Mouse (Mus musculus): ENCODE data around the gene Kdr.

Kdr gene

DNA sequence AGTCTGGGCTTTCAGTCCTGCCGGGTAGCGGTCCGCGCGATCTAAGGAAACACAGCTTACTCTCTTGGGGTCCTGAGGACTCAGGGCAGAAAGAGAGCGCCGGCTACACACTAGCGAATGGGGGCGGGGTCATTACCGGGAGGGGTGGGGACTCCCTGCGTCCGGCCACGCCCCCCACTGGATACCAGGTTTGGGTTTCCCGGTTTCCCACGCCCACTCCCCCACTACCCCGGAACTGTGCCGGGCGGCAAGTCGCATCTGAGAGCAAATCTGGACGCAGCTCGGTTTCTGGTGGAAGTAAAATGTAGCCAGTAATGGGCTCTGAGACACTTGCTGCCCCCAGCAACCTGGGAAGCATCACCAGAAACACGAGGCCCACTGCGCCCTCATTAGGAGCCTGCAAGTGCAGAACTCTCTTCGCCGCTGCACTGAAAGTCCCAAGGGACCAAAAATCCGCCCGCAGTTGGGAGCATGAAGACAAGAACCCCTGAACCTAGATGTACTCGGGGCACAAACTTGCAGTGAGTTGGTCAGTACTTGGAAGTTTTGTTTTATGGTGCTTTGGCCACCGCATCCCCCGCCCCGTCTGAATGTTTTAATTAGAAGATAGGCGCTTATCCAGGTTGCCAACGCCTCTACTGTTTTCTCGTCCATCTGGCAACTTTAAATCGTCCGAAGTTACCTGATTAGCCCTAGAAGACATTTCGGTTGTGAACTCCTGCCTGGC, at the start of gene Kdr:
TSS of gene Kdr (minus strand) at position 85 of the 727 bp plus-strand sequence.
- peak; percentile 77 for DNase-seq

DNA sequence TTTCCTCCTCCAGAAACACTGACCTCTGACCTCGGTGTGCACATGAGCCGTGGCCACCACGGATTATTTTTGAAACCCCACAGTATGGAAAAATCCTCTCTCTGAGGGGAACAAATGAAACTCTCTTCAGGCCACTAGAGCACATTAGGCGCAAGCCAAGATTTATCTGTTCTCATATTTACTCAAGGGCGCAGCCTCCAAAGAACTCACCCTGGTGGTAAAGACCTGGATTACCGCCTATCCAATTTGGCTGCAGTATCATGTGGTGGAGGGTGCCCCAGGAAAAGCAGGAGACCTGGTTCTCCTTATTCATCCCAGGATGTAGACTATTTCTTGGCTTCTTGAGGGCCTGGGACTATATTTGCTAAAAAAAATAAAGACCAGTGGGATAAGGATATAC, 48.5 kb upstream of the Kdr start:
- DNase-seq, result no peak

DNA sequence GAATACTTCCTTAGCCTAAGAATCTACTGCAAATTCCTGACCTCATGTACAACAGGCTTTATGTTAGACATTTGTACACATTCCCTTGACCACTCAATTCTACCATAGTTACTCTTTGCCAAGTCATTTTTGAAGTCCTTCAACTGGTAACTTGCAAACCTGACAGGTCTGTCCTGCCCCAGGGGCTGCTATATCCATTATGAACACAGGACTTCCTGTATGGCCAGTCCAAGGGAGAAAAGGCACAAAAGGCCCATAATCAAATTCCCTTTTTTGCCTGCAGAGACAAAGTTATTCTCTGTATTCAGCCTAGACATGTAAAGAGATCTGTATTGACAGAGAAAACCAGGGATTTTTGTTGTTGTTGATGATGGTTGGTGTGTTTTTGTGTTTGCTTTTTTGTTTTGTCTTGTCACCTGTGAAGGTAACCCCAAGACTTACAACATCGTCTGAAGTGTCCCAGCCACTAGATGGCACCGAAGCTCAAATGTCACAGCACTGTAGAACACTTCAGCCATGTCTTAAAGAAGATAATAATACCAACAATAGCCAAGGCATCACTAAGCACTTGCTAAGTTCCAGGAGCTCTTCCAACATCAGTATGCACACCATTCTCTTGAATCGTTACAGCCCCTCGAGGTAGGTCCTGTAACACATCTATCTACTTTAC, 47.9 kb upstream of the Kdr start:
- peak; percentile 34 for DNase-seq

DNA sequence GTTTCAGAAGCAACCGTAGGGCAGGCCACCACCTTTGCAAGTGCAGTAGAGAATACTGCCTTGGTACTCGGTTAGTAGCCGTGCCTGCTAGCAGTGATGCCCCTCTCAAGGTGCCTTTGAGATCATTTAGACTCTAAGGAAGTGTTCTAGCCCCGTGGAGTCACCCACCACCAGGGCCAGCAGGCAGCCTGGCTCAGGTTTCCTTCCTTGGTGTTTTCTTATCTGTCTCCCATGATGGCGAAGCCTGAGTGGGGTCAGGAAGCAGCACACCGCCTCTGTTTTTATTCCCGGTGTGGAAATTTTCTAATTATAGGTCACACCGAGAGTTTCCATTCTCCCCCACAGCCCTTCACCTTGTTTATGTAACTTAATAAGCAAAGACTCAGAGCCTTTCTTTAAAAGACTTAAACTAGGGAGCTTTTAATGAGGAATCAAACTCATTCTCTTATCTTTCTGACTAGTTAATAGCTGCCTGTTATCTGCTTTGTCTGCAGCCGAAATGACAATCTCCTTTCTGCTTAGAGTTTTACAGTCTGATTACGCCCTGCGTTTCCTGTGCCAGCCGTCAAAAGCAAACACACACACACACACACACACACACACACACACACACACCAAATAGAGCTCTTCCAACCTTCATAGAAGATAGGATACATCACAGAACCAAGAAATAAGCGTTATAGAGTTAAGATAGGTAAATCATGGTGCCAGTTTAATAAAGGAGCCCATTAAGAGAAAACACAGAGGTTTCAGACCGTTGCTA, 44.9 kb upstream of the Kdr start:
- DNase-seq, result no peak

DNA sequence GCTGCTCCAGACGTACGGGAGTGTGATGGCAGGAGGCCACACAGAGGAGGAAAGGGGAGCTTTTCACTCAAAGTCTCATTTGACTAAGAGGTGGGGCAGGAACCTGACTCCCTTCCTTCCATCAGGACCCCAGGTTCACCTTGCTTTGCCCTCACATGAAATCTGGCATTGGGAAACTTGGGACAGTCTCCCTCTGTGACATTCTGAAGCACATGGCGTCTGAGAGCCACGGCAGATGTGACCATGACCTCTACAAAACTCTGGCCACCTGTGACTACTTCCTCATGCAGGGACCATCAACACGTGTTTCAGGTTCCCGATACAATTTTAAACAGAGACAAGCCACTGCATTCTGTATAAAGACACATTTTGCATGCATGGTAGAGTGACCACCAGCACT, 44.2 kb upstream of the Kdr start:
- DNase-seq, result no peak

DNA sequence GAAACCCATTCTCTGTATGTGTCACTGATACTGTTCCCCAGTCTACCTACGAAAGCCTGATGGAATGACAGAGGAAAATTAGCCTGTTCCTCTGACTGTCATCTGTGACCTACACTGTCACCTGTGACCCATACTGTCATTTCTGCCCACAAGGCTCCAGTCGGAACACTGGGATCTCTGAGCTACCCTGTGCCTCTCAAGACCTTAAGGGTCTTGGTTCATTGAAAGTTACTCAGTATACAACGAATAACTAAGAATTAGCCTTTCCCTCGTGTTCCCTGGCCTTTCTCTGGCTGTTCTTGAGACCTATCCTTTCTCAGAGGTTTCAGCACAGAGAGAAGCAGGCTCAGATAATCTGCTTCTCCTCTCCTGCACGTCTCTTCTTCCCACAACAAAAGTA, 40.1 kb upstream of the Kdr start:
- DNase-seq, result no peak

DNA sequence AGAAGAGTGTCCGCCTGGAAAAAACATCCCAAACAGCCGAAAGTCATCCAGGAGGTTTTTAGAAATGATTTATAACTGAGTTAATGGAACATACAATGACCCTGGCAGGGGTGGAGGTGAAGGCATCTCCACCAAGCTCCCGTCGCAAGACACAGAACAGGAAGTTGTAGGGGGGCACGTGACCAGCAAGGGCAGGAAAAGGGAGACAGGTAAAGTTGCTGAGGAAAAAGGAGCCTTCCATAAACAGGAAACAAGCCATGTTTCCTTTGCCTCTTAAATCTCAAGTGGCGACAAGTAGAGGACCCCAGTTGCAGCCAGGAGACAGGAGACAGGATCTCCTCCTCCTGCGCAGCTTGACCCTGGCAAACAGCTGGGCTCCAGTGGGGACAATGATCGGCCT, 37.8 kb upstream of the Kdr start:
- no peak for DNase-seq

DNA sequence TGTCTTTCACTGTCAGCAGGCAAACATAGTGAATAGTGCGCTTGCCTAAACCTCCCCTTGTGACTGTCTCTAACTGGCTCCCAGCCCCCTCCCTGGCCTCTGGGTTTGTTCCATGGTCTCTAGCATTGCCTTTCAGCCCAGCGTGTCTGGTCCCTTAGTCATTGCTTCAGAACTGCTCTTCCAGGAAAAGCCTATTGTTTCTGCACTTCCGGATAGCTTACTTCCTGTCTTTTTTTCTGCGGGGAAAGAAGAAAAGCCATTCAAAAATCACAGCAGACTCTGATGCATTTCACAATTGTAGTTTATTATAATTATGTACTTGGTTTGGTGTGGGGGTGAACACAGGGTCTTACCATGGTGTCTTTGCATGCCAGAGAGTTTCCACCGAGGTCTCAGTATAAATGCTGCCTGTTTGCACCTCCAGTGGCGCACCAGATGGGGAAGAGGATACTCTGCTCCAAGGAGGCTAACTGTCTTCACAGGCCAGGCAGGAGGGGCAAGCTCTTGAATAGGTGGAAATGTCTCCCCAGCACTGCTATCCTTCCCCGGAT, 35.7 kb upstream of the Kdr start:
- DNase-seq, result peak; percentile 12

DNA sequence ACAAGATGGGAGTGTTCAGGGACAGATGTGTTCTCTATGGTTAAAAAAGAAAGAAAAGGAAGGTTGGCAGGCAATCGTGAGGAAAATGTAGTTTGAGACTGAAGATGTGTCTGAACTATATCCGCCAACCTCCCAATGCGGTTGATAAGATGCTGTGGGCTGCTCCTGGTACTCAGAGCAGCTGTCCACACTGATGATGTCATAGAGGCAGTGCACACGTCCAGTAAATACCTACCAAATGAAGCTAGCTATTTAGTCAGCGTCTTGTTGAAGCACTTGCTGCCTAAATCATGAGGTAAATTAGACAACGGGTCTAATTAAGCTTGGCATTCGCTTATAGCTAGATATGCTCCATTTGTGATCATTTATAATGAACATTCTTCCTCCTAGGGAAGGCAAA, 28.1 kb upstream of the Kdr start:
- DNase-seq, result no peak

DNA sequence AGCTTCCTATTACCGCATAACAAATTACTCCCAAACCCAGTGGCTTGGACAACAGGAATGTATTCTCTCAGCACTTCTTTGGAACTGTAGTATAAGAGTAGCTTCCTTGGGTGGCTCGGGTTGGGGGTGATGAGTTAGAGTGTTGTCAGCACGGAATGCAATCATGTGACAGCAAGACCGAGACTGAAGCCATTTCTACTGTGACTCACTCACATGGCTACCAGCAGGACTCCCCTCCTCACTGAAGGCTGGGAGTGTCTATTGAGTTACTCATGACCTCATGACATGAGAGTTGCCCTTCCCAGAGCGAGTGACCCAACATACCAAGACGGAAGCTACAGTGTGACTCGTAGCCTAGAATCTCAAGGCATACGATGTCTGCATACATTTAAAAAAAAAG, 12.0 kb upstream of the Kdr start:
- no peak for DNase-seq

DNA sequence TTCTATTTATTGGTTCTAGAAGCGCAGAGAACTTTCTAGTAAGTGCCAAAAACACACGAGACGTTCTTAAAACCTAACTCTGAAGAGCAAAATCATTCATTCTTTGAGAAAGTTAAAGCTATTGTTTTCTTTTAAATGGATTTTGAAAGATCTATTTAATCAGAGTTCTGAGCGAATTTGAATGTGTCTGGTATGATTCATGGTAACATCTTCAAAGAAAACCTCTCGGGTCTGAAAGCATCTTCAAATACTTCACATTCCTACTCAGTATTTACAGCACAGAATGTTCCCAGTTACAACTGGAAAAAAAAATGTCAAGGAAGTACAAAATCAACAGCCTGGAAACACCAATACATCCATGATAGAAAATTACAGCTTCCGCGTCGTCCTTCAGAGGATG, 9.3 kb upstream of the Kdr start:
- no peak for DNase-seq

DNA sequence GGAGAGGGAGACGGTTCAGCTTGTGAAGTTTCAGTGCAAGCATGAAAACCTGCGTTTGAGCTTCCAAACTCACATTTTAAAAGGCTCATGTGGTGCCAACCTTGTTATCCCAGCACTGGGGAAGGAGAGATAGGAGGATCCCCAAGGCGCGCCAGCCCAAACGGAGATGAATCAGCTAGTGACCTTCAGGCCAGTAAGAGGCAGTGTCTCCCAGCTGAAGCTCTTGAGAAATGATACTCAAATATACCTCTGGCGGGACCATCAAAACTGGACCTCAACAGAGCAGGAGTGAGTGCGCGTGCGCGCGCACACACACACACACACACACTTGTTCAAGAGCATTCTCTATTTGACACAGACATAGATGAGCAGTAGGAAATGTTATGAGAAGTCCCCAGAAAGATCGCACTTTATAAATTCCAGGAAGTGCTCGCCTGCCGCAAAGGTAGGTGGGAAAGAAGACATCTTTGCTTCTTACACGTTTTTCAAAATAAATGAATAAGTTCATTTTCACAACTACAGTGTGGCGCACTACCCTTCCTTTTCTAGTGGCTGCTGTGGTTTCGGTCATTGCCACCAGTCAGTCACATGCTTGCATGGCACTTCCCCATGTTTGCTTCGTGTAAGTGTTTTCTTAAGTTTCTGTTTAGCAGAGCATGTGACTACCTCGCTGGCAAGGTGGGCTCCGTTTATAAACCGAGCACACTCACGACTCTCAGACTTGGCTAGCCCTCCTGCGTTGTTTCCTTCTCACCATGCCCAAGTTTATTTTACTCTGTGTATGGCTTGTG, 2.5 kb upstream of the Kdr start:
- no peak for DNase-seq

DNA sequence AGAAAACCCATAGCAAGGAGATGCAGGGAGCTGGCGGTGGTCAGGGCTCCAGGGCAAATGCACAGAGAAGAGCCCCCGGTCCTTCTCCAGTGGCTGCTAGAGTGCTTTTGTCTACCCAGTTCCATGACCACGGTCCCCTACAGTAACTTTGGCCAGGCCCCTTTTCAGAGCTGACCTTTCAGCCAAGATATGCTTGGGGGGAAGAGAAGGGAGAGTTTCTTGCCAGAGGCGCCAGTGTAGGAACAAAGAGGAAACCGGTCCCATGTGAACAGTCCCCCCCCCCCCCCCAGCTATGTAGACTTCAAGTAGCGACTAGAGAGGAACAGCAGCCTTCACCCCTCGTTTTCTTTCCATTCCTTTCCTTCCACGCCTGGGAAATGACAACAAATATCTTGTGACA, 850 bp upstream of the Kdr start:
- DNase-seq, result no peak

DNA sequence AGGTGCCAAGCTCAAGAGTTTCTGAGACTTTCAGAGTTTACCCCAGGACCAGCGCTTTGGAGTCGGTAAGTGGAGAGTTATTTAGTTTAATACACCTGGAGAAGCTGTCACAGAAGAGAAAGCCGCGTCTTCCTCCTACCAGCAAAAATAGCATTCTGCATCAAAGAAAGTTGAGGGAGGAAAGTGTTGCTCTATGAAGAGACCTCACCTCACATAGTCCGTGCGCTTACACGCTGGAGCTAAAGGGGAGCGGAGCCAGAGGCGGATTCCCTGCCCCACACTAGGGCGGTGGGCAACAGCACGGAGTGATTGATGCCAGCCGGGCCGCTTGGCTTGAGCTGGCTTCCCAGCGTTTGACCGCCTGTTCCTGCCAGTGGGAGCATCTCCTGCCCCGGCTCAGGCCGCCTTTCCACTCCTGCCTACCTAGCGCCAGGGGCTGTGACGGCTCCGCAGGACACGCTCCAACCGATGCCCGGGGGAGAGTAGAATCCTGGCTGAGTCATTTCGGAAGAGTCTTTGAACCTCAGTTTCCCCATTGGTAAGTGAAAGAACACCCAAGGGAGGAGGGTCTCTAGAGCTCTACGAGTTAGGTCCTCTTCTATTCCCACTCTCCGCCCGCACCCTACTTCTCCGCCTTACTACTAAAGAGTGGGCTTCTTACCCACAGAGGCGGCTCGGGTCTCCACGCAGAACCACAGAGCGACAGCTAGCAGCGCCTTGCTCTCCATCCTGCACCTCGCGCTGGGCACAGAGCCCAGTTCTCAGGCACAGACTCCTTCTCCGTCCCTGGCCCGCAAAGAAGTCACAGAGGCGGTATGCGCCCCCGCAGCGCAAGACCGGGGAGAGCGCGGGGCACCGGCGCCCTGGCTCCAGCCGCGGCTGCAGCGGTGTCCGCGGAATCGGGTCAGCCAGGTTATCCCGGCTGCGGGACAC, 551 bp downstream of the Kdr start:
- DNase-seq, result no peak

DNA sequence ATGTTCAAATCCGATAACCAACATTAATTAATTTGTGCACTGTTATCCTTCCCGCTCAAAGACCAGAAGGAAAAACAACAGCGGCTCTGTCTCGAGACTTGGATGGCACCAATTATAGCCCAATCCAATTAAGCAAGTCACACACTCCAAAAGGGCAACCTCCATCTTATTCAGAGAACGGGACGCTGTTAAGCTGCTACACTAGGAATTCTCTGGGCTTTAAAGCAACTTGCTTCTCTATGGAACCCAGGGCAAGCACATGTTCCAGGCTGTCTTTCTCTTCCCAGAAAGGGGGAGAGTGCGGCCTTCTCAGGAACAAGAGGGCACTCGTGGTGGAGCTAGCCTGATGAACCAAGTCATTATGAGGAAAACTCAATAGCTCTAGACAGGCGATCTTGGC, 1.6 kb downstream of the Kdr start:
- DNase-seq, result no peak

DNA sequence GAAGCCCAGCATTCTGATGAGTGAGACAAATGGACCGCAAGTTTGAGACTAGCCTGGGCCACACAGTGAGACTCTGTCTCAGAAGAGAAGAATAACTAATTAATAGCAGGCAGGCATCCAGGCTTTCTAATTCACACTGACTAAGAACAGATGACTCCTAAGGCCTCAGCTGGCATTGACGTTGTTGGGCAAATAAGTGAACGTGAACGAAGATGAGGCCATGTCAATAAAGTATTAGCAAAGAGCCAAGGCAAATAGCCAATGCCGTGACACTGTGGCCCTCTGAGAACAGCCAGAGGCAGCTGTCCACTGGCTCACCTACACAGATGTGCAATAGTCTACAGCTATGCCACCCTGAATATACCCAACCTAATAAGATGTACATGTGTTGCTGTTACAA, 2.9 kb downstream of the Kdr start:
- no peak for DNase-seq

DNA sequence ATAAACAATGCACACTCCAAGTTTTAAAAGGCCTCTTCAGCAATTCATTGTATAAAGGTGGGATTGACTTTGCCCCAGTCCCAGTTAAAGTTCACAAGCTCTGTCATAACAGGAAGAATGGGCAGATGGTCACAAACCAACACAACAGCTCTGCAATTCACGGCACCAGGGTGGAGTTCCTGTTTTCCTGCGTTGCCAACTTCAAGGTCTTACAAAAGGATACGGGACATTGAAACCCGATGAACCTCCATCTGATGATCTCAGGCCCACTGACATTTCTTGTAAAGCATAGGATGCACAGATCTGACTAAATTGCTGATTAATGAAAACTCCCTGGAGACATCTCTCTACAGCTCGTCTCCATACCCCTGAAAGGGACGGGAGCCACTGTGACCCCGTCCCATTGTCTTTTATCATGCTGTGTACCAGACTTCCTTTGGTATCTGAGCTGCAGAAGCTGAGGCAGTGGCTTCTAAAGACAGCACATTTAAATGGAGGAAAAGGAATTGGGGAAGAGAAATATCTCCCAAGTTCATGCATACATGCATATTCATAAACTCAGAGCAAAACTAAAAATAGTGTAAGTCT, 3.6 kb downstream of the Kdr start:
- no peak for DNase-seq

DNA sequence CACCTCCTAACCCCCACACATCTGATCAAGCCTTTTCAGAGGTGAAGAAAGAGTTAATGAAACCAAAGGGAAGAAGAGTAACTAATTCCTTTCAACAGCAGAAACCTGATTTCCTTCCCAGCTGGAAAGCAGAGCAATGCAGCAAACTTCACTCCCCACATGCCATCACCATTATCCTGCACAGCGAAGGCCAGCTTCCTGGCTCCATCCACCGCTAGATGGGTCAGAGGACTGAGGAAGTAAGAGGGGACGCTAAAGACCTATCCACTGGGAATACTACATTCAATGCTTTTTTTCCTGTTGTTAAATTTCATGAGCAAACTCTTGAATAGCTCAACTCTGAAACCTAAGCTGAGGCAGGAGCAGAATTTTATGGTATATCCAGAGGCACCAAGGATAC, 8.4 kb downstream of the Kdr start:
- DNase-seq, result no peak

DNA sequence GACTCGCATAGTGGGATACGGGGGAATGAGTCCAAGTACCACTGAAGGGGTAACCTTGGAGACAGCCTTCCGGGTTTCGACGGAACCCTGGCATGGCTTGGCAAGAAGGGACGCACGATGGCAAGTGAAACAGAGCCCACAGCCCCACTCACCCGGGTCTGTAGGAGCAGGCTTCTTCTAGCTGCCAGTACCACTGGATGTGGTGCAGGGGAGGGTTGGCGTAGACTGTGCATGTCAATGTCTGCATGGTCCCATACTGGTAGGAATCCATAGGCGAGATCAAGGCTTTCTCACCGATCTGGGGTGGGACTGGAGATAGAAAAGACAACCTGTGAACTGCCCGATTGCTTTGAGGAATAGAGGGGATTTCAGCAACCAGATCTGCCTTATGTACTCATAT, 15.7 kb downstream of the Kdr start:
- peak; percentile 16 for DNase-seq

DNA sequence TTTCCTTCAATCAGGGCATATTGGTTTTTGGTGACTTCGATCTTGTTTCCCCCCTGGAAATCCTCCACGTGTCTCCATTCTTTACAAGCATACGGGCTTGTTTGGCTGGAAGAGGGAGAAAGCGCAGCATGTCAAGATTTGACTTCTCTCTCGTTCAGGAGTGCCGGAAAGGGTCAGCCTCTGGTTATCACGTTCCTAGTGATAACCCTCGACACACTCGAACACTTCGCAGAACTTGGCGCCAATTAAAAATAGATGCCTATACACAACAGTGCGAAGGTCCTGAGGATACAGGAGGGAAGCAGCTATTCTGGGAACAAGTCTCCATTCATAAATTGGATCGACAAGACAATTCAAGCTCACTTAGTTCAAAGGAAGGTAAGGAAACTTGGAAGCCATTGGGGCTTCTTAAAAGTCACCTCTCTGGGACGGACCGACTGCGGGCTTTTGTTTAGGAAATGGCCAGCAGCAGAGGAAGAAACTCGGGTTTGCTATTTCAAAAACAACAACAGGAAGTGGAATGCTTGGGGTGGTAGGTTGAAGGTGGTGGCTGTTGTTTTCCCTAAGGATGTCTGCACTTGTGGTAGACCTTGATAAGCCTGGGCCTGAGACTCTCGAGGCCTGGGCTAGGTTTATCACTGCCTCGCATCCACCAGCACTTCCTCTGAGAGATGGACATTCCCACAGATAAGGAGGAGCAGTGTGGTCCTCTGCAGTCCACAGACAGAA, 16.4 kb downstream of the Kdr start:
- DNase-seq, result peak; percentile 78

DNA sequence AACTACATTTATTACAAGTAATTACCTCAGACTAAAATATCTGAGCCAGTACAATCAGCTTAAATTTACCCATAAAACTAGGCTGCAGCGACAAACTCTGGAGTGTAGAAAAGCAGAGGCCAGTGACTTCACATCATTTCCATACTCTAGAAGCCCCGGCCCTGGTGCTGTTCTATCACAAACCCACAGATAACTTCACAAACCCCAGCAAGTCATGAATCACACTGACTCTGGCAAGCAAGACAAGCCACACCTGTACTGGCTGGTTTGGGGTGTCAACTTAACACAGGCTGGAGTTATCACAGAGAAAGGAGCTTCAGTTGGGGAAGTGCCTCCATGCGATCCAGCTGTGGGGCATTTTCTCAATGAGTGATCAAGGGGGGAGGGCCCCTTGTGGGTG, 18.4 kb downstream of the Kdr start:
- DNase-seq, result peak; percentile 40

Data from liver (tissue).